Mouse (Mus musculus) neural tube, embryonic 12.5 days (tissue): Measurements from ENCODE around the gene Coasy. TPM values are rescaled to one million over a fixed set of nuclear protein-coding genes. Genes with fewer than 3 reads are reported as not detected.

ENCODE experiments used
- ATAC-seq: fragments of 200-750 bp; cut with Nextera tagmentation; 2 replicates; pipeline ENCODE4 v1.8.0; 2017; ENCODE audit warnings: low read depth, mild to moderate bottlenecking, moderate TSS enrichment, moderate library complexity; ENCODE audit not compliant: low FRiP score
- H3K27ac ChIP-seq: fragments of 300-500 bp; sonication (generic); 2 replicates; pipeline ENCODE4 v1.5.1; 2016
- H3K27me3 ChIP-seq: fragments of 300-500 bp; sonication (generic); replicated peaks from 2 replicates; pipeline ENCODE4 v1.6.1; 2016; ENCODE audit warnings: mild to moderate bottlenecking
- H3K36me3 ChIP-seq: fragments of 300-500 bp; sonication (generic); 2 replicates; pipeline ENCODE4 v1.6.1; 2016; ENCODE audit warnings: mild to moderate bottlenecking
- H3K4me1 ChIP-seq: fragments of 300-500 bp; sonication (generic); 2 replicates; pipeline ENCODE4 v1.6.1; 2016
- H3K4me2 ChIP-seq: fragments of 300-500 bp; sonication (generic); replicated peaks from 2 replicates; pipeline ENCODE4 v1.6.1; 2016; ENCODE audit warnings: mild to moderate bottlenecking
- H3K4me3 ChIP-seq: fragments of 300-500 bp; sonication (generic); 2 replicates; pipeline ENCODE4 v1.5.1; 2016
- H3K9ac ChIP-seq: fragments of 300-500 bp; sonication (generic); 2 replicates; pipeline ENCODE4 v1.6.1; 2016; ENCODE audit warnings: mild to moderate bottlenecking
- H3K9me3 ChIP-seq: fragments of 300-500 bp; sonication (generic); 2 replicates; pipeline ENCODE4 v1.6.1; 2016; ENCODE audit warnings: mild to moderate bottlenecking
- WGBS: fragments of 180-500 bp; shearing (Covaris S2); methylation state at CpG from one replicate; pipeline ENCODE4 v1.1.7; 2016; 5-methylcytosine and 5-hydroxymethylcytosine counted together
- polyA plus RNA-seq: library from polyadenylated mRNA; unstranded; fragments of >200 nt; fragmentation: Nextera tagmentation; extraction: Ambion mirVana; gene quantifications from 2 replicates; pipeline ENCODE4 v1.2.1, GENCODE M21; 2016

The Coasy gene
- polyA plus RNA-seq, 1 experiment from 2014 or later: 54.5 TPM

DNA sequence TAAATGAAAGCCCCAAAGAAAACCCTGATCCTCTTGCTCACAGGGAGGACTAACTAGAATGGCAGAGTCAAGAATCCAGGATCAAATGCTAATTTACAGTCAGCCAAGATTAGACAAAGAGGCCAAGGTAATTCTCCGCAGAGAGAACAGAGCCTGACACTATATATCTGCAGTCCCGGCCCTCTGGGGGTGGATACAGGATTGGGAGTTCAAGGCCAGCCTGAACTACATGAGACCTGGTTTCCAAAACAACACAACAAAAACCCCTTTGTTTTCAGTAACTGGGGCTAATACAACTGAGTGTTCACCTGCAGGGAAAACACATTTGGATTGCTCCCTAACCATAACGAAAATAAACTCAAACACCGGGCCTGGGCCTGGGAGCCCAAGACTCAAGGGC is 17.9 kb upstream of the Coasy start:
- no peak overlapping the region for H3K9ac ChIP-seq
- H3K27me3 ChIP-seq: no peaks in the 10 kb centered on the region
- WGBS: 86% methylated on average over 4 of the region's 4 CpGs
- peaks cover 31% of the 10 kb centered on the region for H3K36me3 ChIP-seq
- no peaks in the 10 kb centered on the region for H3K9me3 ChIP-seq
- no peak overlapping the region for H3K4me3 ChIP-seq
- H3K27ac ChIP-seq: no peak overlapping the region
- no peak overlapping the region for H3K4me2 ChIP-seq
- H3K4me1 ChIP-seq: peaks cover 19% of the 10 kb centered on the region
- no peak for ATAC-seq

DNA sequence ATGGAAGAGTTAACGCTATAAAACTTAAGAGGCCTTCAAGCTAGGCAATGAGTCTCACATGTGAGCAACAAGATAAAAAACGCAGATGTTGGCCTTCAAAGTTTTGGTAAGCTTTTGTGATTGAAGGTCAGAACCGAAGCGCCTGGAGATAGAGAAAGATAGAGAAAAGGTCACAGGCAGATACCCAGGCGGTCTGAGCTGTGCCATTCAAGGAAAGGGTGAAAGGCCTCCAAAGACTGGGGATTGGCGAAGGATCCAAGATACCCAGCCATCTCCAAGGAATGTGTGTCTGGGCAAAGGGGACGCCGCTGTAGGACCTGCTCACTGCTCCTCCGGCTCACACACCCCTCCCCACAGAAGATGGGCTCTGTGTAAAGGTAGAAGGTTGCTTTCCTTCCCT is 17.4 kb upstream of the Coasy start:
- no peak overlapping the region for H3K4me2 ChIP-seq
- H3K9ac ChIP-seq: no peak overlapping the region
- no peaks in the 10 kb centered on the region for H3K9me3 ChIP-seq
- no peaks in the 10 kb centered on the region for H3K27me3 ChIP-seq
- no peak overlapping the region for H3K4me3 ChIP-seq
- H3K4me1 ChIP-seq: peaks cover 19% of the 10 kb centered on the region
- no peak overlapping the region for H3K27ac ChIP-seq
- H3K36me3 ChIP-seq: peaks cover 26% of the 10 kb centered on the region
- no peak for ATAC-seq
- 94% methylated on average over 9 of the region's 9 CpGs for WGBS

DNA sequence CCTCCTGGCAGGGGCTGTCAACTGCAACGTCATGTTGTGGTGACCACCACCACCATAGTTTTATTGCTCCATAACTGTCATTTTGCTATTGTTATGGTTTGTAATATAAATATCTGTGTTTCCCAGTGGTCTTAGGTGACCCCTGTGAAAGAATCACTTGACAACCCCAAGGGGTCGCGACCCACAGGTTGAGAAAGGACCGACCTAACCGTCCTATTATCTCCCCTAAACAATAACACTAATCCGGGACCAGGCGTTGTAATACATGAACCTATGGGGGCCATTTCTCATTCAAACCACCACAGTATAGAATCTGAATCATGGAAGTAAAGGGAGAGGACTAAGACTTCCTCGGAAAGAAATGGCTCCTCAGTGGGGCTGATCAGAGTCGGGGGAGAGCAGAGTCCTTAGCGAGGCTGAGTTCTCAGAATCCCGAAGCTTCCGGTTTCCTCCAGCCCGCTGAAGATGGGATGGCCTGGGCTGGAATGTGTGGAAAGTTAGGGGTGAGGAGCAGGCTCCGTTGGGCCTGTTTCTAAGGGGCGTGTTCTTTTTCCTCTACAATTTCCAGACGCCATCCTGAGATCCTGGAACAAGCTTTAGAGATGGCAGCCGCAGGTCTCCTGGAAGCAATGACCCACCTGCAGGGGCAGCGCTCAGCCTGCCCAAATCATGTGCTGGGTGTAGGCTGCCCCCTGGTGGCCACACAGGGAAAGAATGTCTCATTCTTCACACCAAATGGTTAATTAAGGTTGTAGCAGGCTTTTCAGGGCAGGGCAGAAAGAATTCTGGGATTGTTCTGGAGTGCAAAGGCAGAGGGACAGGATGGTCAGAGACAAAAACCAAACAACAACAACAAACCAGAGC is 15.6 kb upstream of the Coasy start:
- ATAC-seq: no peak
- Histone ChIP-seq H3K4me3 (peak overlapping the region; percentile 22), H3K36me3 (peaks cover 19% of the 10 kb centered on the region), H3K9ac (peak overlapping the region; percentile 29), H3K4me2 (peak overlapping the region; percentile 60), H3K27me3 (peaks cover 3% of the 10 kb centered on the region; the same call in 1 of the 2 replicates), H3K27ac (no peak overlapping the region), H3K4me1 (peaks cover 23% of the 10 kb centered on the region), H3K9me3 (no peaks in the 10 kb centered on the region)
- WGBS: 22% methylated on average over 18 of the region's 18 CpGs

DNA sequence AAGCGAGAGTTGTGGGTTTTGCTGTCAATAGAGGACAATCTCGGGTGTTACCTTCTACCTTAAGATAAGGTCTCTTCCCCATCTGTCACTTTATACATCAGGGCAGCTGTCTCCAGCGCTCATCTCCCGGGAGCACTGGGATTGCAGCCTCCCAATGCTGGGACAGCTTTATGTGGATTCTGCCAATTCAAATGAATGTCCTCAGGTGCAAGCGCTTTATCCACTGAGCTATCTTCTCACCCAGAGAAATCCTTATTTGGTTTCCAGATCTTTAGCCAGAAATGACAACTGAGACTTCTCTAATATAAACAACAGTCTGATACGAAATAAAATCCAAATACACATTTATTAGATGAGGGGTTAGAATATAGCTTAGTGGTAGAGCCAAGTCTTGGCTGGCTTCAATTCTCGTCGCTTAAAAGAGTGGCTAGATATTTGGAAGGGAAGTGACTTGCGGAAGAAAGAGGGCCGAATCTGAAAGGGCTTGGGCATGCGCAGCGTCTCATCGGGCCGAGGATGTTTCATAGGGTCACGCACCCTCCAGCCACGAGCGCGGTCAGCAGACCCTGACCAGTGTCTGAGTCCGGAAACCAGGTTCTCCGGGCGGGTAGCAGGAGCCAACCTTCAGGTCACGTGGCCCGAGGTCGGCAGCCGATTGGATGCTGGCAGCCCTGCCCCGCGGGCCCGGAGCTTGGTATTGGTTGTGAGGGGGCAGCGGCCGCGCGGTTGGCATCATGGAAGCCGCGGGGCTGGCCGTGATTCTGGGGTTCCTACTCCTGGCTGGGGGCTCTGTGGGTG is 12.8 kb upstream of the Coasy start, which contains the start of gene Naglu:
Gene Naglu, plus strand, starts transcription at position 622 of the 798 bp plus-strand sequence.
- Histone ChIP-seq H3K9ac (peak within 1 kb of the TSS; percentile 83), H3K4me2 (peak within 1 kb of the TSS; percentile 98), H3K4me1 (peaks cover 13% of the 10 kb centered on the region; the same call in 1 of the 2 replicates), H3K27ac (no peak within 1 kb of the TSS), H3K9me3 (no peaks in the 10 kb centered on the region), H3K36me3 (no peaks in the 10 kb centered on the region), H3K27me3 (peaks cover 3% of the 10 kb centered on the region; the same call in 1 of the 2 replicates), H3K4me3 (peak within 1 kb of the TSS; percentile 76)
- 5% methylated on average over 35 of the region's 35 CpGs for WGBS
- ATAC-seq: peak; percentile 89

DNA sequence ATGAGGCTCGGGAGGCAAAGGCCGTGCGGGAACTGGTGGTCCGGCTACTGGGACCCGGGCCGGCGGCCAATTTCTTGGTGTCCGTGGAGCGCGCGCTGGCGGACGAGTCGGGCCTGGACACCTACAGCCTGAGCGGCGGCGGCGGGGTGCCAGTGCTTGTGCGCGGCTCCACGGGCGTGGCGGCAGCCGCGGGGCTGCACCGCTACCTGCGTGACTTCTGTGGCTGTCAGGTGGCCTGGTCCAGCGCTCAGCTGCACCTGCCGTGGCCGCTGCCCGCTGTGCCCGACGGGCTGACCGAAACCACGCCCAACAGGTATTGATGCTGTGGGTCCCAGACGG is 12.2 kb upstream of the Coasy start:
- peak overlapping the region; percentile 98 for H3K4me2 ChIP-seq
- WGBS: under 1% methylated on average over 36 of the region's 36 CpGs
- H3K9me3 ChIP-seq: no peaks in the 10 kb centered on the region
- peak overlapping the region; percentile 83 for H3K9ac ChIP-seq
- H3K4me3 ChIP-seq: peak overlapping the region; percentile 76
- peaks cover 13% of the 10 kb centered on the region; the same call in 1 of the 2 replicates for H3K4me1 ChIP-seq
- ATAC-seq: peak; percentile 72
- peaks cover 3% of the 10 kb centered on the region; the same call in 1 of the 2 replicates for H3K27me3 ChIP-seq
- no peak overlapping the region for H3K27ac ChIP-seq
- H3K36me3 ChIP-seq: no peaks in the 10 kb centered on the region

DNA sequence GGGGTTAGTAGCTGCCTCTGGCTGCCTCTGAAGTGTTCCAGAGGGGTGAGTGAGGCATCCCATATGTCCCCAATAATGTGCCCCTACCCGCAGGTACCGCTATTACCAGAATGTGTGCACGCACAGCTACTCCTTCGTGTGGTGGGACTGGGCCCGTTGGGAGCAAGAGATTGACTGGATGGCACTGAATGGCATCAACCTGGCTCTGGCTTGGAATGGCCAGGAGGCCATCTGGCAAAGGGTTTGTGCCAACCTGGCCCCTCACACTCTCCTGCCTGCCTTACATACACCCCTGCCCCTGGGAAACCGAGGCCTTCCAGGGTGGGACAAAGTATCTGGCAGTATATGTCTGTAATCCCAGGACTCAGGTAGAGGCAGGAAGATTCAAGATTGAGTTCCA is 11.4 kb upstream of the Coasy start:
- peak overlapping the region; percentile 98 for H3K4me2 ChIP-seq
- WGBS: 79% methylated on average over 6 of the region's 6 CpGs
- H3K27ac ChIP-seq: no peak overlapping the region

DNA sequence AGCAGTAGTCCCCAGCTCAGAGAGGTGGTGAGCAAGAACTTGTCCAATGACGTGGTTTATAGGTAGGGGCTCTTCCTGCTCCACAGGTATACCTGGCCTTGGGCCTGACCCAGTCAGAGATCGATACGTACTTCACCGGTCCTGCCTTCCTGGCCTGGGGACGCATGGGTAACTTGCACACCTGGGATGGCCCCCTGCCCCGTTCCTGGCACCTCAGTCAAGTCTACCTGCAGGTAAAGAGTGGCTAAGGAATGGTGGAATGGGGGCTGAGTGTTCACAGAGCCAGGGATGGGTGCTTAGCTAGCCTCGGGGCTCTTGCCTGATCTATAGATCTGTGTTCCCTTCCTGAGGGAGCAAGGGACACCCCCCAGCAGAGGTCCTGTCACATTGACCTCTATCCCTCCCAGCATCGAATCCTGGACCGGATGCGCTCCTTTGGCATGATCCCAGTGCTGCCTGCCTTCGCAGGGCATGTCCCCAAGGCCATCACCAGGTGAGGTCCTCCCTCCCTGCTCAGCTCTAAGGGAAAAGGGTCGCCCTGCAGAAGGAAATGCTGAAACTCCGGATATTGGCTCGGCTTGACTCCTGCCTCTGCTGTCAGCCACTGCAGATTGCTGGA is 10.4 kb upstream of the Coasy start:
- H3K9ac ChIP-seq: no peak overlapping the region
- H3K4me1 ChIP-seq: peaks cover 8% of the 10 kb centered on the region; the same call in 1 of the 2 replicates
- H3K4me3 ChIP-seq: no peak overlapping the region
- ATAC-seq: no peak
- H3K27ac ChIP-seq: no peak overlapping the region
- peaks cover 14% of the 10 kb centered on the region; the same call in 1 of the 2 replicates for H3K27me3 ChIP-seq
- no peaks in the 10 kb centered on the region for H3K36me3 ChIP-seq
- no peaks in the 10 kb centered on the region for H3K9me3 ChIP-seq
- WGBS: 73% methylated on average over 14 of the region's 14 CpGs
- H3K4me2 ChIP-seq: no peak overlapping the region

More for the DNA sequence above, 11.4 kb upstream of the Coasy start:
- Histone ChIP-seq H3K4me1 (peaks cover 13% of the 10 kb centered on the region; the same call in 1 of the 2 replicates), H3K36me3 (no peaks in the 10 kb centered on the region), H3K27me3 (peaks cover 5% of the 10 kb centered on the region; the same call in 1 of the 2 replicates), H3K9me3 (no peaks in the 10 kb centered on the region), H3K4me3 (peak overlapping the region; percentile 76; the same call in 1 of the 2 replicates), H3K9ac (no peak overlapping the region)
- no peak for ATAC-seq

DNA sequence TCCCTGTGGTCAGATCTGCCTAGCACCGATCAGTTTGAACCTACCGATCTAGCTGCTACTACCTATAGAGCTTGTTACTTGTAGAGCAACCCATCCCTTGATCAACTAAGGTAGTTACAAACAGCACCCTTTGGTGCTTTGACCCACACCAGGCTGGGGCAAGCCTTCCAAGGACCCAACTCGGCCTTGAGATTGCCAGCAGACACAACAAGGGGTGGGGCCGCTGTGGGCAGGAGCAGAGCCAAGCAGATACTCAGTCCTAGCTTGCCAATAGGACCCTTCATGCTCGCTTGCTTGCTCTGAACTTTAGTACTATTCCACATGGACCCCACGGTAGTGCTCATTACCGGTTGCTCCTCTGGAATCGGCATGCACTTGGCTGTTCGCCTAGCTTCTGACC is 4.2 kb upstream of the Coasy start, which contains the start of gene Hsd17b1:
Gene Hsd17b1, plus strand, starts transcription at position 291 of the 400 bp plus-strand sequence.
- Histone ChIP-seq H3K9me3 (no peaks in the 10 kb centered on the region), H3K27me3 (peaks cover 57% of the 10 kb centered on the region), H3K36me3 (no peaks in the 10 kb centered on the region), H3K4me3 (no peak within 1 kb of the TSS), H3K9ac (no peak within 1 kb of the TSS), H3K4me2 (no peak within 1 kb of the TSS), H3K27ac (no peak within 1 kb of the TSS), H3K4me1 (peaks cover 8% of the 10 kb centered on the region)
- no peak for ATAC-seq
- 70% methylated on average over 9 of the region's 9 CpGs for WGBS

DNA sequence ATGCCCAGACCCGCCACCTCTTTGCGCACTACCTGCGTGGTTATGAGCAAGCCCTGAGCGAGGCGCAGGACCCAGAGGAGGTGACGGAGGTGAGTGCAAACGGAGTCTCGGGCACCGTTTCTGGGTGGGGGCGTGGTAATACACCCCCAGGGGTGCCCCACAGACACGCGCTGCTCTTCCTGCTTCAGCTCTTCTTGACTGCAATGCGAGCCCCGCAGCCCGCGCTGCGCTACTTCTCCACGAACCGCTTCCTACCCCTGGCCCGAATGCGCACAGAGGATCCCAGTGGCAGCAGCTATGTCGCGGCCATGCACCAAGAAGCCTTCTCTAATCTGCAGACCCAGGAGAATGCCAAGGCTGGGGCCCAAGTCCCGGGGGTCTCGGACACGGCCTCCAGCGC is 2.6 kb upstream of the Coasy start:
- H3K9me3 ChIP-seq: no peaks in the 10 kb centered on the region
- H3K27me3 ChIP-seq: peaks cover 57% of the 10 kb centered on the region
- H3K4me3 ChIP-seq: no peak overlapping the region
- WGBS: 3% methylated on average over 27 of the region's 27 CpGs
- H3K4me2 ChIP-seq: no peak overlapping the region
- ATAC-seq: no peak
- H3K4me1 ChIP-seq: peaks cover 15% of the 10 kb centered on the region
- no peak overlapping the region for H3K27ac ChIP-seq
- H3K36me3 ChIP-seq: peaks cover 2% of the 10 kb centered on the region; the same call in 1 of the 2 replicates
- H3K9ac ChIP-seq: no peak overlapping the region

DNA sequence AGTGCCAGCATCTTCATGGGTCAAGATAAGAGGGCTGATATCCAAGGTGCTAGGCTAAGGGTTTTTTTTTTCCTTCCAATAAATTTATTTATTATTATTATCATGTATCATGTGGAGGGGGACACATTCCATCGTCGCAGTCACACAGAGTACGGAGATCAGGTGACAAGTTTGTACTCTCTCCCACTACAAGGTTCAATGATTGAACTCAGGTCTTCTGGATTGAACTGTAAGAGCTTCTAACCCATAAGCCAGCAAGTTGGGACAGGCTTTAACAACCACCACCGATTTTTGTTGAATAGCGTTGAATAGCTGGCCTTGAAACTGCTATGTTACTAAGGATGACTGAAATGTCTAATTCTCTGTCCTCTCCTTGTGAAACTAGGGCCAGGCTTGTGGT is 1.9 kb upstream of the Coasy start:
- Histone ChIP-seq H3K27me3 (peaks cover 57% of the 10 kb centered on the region), H3K4me2 (no peak overlapping the region), H3K4me3 (no peak overlapping the region), H3K9me3 (no peaks in the 10 kb centered on the region), H3K4me1 (peaks cover 15% of the 10 kb centered on the region), H3K27ac (no peak overlapping the region), H3K9ac (no peak overlapping the region), H3K36me3 (peaks cover 8% of the 10 kb centered on the region)
- no peak for ATAC-seq
- WGBS: 64% methylated on average over 5 of the region's 5 CpGs

DNA sequence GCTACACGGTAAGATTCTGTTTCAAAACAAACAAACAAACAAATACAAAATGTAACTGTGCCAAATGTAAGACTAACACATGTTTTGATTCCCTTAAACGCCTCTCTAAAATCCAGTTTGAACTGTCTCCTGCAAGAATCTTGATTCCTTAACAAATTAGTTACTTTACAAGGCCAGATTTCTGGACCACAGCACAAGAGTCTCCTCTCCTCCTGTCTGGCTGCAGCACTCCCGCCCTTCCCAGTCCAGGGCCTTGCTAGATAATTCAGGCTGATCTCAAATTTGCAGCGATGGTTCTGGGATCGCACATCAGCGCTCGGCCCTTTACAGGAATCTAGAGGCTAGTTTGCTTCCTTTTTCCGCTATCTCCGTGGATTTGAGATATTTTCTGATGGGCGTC is 706 bp upstream of the Coasy start:
- peaks cover 48% of the 10 kb centered on the region for H3K27me3 ChIP-seq
- peak overlapping the region; percentile 66; the same call in 1 of the 2 replicates for H3K27ac ChIP-seq
- 9% methylated on average over 10 of the region's 10 CpGs for WGBS
- peak overlapping the region; percentile 92 for H3K4me2 ChIP-seq
- no peaks in the 10 kb centered on the region for H3K9me3 ChIP-seq
- no peak for ATAC-seq
- H3K4me1 ChIP-seq: peaks cover 26% of the 10 kb centered on the region
- peak overlapping the region; percentile 85 for H3K9ac ChIP-seq
- H3K4me3 ChIP-seq: peak overlapping the region; percentile 74
- H3K36me3 ChIP-seq: peaks cover 13% of the 10 kb centered on the region
